Mouse (Mus musculus) CH12.LX (cell line): ENCODE results near the gene Itpr1.

Source experiments
- CTCF ChIP-seq, 2 experiments: IDR thresholded peaks in 1 of 2; conservative IDR thresholded peaks in 1 of 2; 2 replicates each; pipeline ENCODE4 v1.5.1; 2011 to 2012; ENCODE audit warnings: low read depth in 2 of 2, low read length in 2 of 2, improper control_type of control experiment in 1 of 2, inconsistent platforms in 1 of 2, mild to moderate bottlenecking in 1 of 2, moderate library complexity in 1 of 2
- EP300 ChIP-seq: IDR thresholded peaks from 2 replicates; pipeline ENCODE4 v1.6.1; 2011; ENCODE audit warnings: low read length, improper control_type of control experiment
- ZNF384 ChIP-seq: IDR thresholded peaks from 2 replicates; pipeline ENCODE4 v1.6.1; 2012; ENCODE audit warnings: low read depth, low read length, improper control_type of control experiment, inconsistent platforms

DNA sequence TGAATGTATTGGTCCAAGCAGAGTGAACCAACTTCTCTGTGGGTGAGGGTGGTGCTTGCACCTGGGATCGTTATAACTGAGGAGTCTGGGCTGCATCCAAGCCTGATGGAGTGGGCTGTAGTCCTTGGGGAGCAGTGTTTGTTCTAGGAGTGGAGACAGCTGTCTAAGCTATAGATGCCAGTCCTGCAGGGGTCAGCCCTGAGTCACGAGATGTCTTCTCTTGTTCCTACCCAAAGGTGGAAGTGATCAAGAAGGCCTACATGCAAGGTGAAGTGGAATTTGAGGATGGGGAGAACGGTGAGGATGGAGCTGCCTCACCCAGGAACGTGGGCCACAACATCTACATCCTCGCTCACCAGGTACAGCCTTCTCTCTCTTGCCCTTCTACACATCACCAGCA, 275.4 kb downstream of the Itpr1 start:
- TF ChIP-seq CTCF (conservative IDR thresholded peaks at IDR 0.05 in 1 of 2, IDR thresholded peaks at IDR 0.05 in 1 of 2; ENCODE audit: low read depth in 2 of 2, low read length in 2 of 2) (peak in 1 of 2 experiments; percentile 65; a peak in 2 of 4 replicates), EP300 (no peak), ZNF384 (no peak)
